Mouse (Mus musculus) liver, postnatal 0 days (tissue): ENCODE data around the gene Vdac1.

ENCODE experiments used
- CTCF ChIP-seq: sonication (generic); IDR thresholded peaks from 2 replicates; pipeline ENCODE4 v1.5.1; 2016; ENCODE audit warnings: antibody characterized with exemption, low read depth
- EP300 ChIP-seq: IDR thresholded peaks from 2 replicates; pipeline ENCODE4 v1.6.1; 2016; ENCODE audit warnings: antibody characterized with exemption, low read depth, mild to moderate bottlenecking

GRCm38 (mm10) chr11:52358520-52358919, 2.1 kb upstream of the Vdac1 start:
- TF ChIP-seq CTCF = no peak
- peak; percentile 39; the same call in 1 of the 2 replicates for TF ChIP-seq EP300
